Mouse (Mus musculus) embryo, embryonic 10 days (tissue): ENCODE results near the gene Kars.

Experiments
- DNase-seq: peaks from one replicate; pipeline ENCODE4 v3.0.0-alpha.2; 2015; ENCODE audit warnings: low spot score

Kars gene

DNA sequence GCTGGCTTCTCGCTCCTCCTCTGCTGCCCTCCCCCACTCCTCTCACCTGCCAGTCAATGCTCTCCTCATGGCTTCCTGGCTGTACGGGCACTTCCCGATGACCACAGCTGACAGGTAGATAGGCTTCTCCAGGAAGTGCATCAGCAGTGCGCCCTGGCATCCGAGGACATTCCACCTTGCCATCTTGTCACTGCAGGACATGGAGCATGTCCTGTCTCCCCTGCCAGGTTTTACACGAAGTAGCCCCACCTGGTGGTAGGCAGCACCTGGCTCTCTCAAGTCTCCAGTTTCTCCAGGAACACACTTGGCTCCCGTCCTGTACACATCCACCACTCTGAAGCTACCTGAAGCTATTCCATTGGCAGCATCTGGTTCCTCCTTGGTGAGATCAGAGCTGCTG is 29.0 kb downstream of the Kars start:
- DNase-seq, result no peak

DNA sequence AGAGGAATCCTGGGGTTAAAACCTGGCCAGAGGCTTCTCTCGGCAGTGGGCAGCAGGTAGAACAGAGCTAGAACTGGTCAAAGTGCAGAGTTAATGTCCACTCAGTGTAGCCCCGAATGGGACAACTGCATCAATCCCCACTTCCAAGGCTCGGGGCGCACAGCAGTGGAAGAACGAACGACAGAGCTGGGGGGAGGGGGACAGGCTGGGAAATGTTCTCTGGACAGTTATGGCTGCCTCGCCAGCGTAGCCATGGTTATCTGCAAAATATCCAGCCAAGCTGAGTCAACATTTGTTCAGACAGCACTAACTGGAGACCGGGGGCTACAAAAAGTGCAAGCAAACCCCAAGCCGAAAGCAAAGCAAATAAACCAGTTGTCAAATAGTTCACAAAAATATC is 33.0 kb downstream of the Kars start:
- DNase-seq, result no peak

DNA sequence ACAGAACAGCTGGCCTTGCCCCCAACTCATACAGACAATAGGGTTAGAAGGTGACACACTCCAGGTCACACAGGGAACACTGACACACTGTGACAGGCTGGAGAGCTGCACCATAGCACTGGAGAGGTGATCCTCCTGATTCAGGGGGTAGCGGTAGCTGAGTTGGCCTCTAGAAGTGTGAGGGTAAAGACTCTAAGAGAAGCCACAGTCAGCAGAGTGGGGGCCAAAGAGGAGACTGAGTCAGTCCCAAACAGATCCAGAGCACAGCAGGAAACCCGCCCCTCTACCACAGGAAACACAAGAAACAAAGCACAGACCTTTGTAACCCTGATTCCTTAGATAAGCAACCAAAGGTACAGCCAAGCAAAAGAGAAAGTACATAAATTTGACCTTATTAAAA is 34.8 kb downstream of the Kars start:
- no peak for DNase-seq

DNA sequence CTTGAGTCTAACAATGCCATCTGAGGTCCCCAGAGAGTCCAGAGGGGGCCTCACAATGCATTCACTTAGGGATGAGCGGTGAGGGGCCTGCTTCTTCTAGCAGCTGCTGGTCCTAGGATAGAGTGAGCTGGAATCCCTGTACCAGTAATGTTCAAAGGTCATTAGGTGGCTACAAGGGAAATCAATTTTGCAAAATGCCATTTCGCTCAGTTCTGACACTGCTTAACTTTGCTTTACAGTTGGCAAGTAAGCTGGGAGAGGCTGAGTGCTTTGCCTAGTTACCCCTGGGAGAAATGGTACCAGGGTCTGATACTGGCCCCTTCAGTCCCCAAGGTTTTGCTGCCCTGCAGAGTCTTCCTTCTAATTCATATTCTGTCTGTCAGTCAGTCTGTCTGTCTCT is 35.4 kb downstream of the Kars start:
- no peak for DNase-seq

DNA sequence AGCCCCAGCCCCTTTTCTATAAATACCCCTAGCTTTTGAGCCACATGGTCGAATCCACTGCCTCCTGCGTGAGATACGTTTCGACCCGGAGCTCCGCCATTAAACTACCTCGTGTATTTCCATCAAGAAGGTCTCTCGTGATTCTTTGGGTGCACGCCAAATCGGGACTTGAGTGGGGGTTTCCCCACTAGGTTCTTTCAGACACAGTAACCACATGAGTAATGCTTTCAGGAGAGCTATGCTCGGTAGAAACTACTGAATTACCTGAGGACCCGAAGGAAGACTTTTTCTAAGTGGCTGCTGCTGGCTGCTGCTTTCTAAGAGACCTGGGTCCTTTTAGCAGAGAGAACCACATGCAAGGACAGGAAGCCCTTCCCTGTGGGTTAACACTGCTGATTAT is 37.0 kb downstream of the Kars start:
- no peak for DNase-seq

DNA sequence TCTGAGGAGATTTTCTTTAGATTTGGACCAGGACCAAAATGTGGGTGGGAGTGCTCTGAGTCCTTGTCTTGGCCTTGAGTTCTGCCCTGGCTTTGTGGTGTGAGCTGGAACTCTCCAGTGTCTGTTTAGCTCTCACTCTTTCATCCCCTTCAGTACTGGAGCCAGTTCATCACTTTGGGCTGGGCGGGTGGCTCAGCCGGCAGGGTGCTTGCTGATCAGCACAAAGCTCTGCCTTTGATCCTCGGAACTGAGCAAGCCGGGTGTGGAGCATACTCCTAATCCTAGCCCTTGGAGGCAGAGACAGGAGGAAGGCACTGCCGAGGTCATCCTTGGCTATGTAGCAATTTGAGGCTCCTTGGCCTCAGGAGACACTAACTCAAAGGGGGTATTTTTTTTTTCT is 42.1 kb downstream of the Kars start:
- no peak for DNase-seq

DNA sequence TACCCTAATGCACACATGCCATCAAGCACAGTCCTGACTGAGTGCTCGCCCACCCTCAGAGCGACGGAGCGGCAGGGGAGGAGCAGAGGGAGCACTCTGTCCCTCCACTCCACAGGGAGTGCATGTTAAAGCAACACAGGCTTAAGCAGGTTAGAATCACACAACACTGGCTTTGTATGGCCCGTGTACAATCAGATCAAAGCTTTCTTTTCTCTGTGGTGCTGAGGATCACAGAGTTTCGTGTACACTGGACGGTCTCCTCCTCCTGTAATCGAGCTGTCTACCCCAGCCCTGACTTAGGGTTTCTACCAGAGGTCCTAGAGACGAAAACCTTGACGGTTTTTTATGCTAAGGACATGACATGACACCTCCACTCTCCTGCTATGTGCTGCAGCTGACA is 42.6 kb downstream of the Kars start:
- no peak for DNase-seq

DNA sequence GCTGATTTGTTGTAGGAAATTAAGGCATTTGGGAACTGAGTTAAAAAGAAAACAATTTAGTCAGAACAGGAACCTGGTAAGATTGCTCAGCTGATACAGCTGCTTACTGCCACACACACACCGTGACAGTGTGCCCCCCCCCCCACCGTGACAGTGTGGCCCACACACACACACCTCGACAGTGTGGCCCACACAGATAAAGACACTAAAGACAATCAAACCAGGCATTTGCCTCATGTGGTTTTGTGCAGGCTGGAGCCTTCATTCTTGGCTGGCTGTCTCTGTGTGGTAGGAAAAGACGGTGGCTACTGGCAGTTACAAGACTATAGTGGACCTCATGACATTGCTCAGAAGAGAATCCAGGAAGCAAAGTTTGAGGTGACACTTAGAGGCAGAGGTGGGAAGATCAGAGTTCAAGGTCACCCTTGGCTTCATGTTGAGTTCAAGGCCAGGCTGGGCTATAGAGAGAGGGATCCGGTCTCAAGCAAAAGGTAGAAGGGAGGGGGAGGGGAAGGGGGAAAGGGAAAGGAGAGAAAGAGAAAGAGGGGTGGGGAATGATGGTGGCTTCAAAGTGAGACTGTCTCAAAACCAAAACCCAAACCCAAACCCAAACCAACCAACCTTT is 43.8 kb downstream of the Kars start:
- no peak for DNase-seq

DNA sequence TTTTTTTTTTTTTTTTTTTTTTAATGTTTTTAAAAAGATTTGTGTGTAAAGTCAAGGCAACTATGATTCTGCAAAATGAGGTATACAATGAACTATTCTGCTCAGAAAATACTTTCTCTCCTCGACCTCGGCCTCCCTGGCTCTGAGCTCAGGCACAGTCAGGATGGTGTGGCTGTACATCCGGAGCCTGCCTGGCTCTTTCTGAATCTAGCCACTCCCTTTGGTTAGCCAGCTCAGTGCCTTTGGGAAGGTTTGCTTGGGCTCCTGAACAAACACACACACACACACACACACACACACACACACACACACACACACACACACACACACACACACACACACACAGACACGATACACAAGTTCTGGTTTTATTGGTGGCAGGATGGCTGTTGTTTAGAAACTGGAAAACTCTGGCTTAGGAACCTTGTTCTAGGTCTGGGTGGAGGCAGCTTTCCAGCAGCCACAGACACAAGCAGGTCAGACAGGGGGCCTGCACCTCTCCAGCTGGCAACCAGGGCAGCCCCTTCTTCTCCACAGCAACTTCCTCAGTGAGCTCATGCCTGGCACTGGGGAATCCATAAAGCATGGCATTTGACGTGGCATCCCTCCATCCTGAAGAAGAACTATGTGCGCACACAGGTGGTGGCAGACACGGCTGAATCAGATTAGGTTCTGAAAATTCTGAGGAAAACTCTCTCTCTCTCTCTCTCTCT is 46.1 kb downstream of the Kars start:
- no peak for DNase-seq

DNA sequence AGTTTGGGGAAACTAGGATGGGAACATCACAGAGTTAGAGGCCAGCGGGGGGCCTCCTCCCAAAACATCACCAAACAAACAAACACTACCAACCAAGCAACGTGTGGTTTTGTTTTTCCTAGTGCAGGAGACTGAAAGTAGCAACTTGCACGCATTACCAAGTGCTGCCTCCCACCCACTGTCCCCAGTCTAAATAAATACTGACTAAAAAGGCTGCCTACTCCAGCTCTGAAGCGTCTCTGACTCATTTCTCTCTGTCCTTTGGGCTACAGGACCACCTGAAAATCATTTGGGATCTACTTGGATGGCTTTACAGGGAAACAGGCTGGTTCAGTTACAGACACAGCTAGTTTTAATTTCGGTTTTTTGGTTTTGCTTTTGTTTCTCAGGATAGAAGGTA is 46.8 kb downstream of the Kars start:
- no peak for DNase-seq

DNA sequence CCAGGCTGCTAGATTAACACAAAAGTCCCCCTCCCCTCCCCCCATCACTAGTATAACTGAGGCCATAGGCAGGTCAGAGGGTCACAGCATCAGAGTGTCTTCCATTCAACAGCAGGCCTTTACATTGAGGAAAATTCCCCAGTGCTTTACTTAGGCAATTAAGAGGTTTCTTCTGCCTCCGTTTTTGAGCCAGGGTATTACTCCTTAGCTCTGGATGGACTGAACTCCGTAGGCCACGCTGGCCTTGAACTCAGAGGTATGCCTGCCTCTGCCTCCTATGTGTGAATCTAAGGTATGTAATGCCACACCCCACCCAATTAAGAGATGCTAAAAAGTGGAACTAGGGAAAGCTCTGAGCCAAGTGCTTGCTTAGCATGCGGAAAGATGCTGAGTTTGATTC is 47.6 kb downstream of the Kars start:
- no peak for DNase-seq

DNA sequence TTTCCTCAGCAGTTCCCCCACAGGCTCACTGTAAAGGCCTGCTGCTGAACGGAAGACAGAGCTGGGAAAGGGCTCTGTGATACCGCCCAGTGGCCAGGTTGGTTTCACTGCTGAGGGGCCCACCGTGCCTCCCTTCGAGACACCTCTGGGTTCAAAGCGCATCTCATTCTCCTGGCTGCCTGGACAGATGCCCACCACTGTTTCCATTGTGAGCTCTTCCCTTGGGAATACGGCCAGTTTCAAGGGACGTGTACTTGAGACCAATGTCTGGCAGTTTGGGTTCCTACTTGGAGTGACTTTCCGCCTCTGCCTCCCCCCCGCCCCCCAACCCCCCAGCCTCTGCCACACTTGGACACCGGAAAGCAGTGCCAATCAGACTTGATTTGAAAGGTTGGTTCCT is 48.0 kb downstream of the Kars start:
- no peak for DNase-seq

DNA sequence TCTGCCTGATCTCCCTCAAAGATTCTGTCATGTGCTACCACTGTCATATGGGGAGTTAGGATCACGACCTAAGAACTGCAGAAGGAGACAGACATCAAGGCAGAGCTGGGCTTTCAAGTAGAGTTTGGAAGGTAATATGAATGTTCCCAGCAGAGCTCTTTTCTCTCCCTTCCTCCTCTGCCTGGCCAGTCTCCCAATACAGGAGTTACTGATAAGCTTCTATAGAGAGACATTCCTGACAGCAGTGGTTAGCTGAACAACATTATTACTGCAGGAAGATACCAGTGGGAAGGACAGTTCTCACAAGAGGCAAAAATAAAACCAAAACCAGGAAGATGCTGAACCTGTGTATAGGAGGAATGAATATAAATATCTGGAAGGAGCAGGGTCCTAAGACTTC is 48.5 kb downstream of the Kars start:
- DNase-seq, result no peak

DNA sequence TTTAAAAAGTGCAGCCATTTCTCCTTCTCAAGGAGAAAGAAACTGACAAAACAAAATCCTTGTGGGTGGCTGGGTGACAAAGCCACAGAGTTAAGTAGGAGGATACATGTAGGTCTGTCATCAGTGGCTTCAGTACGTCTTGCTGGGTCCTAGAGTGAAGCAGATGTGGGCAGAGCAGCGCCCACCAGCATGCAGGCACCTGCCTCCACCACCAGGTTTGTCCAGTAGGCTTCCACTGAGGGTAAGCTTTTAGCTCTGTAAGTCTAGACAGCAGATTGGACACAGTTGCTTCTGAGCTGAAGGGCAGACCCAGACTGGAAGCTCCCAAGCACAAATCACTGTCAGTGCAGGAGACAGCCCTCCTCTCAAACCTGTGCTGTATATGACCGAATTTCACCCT is 49.8 kb downstream of the Kars start:
- DNase-seq, result no peak

DNA sequence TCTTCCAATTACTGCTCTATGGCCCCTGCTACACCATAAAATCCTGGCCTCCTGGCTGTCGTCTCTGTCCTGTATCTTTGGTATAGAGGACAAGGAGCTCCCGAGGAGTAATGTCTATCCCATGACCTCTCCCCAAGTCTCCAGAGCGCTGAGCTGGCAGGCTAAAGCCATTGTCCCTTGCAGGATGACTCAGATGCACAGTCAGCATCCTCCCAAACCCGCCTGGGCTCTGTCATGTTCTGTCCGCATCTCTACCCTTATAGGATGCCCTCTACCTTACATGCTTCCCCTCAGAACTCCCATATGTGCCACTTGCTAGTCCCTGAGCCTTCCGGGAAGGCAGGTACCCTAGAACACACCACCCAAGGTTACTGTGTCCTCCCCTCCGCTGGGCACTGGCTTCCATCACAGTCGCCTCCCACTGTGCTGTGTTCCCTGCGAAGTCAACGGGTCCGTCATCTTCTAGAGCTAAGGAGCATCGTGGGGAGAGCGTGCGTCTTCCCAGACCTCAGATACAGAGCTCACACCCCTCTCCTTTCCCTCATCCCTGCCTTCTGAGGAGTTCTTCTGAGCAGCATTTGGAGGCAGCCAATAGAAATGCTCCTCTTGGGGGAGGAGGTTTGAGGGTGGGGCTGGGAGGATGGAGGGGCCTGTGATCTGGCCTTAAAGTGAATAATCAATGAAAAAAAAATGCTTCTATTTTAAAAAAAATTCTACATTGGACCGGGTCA is 50.4 kb downstream of the Kars start:
- DNase-seq, result no peak

DNA sequence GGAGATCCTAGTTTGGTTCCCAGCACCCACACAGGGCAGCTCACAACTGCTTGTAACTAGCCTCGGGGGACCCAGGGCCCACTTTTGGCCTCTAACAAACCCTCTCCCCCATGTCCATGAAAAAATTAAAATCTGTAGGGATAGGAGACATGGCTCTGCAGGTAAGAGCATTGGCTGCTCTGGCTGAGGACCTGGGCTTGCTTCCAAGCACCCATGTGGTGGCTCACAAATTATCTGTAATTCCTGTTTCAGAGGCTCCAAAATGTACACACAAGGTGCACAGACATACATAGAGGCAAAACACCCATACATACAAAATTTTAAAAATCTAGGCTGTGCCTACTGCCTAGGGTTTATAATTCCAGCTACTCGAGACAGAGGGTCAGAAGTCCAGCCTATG is 53.9 kb downstream of the Kars start:
- no peak for DNase-seq

DNA sequence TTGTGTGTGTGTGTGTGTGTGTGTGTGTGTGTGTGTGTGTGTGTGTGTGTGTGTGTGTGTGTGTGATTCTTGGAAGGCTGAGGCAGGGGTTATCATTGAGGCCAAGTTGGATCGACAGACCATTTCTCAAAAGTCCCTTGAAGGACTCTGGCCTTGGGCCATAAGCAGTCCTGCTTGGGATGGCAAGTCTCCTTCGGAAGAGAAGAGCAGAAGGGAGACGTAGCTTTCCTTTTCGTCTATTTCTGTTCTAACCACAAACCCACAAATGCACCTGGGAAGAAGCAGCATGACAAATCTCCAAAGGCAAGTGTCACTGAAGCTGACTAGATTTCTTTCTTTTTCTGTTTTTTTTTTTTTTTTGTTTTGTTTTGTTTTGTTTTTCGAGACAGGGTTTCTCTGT is 55.2 kb downstream of the Kars start:
- no peak for DNase-seq

DNA sequence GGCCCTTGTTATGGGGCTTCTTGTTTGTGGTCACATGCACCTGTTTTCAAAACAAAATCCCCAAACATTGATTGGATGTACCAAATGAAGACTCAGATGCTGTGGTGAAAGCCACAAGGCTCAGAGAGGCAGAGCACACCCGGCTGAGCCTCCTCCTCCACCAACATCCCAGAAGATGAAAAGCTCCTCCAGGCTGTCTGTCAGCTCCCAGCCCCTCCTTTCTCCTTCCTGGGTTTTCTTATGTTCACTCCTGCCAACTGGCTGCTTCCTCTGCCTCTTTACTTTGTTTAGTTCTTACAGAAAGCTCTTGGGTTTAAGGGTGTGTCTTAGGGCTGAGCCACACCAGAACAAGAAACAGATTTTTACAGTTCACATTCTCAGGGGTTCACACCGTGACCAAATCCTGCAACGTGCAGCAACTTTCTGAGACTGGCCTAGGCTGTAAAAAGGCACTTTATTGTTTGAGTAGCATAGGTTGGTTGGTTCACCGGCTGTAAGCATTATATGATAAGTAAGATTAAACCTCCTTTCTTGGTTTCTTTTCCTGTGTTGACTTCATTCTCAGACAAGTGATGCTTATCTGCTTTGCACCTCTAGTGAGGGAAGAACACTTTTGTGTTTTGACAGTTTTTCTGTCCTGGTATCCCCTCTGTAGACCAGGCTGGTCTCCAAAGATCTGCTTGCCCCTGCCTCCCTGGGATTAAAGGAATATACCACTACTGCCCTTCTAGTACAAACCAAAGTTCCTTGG is 56.1 kb downstream of the Kars start:
- no peak for DNase-seq

DNA sequence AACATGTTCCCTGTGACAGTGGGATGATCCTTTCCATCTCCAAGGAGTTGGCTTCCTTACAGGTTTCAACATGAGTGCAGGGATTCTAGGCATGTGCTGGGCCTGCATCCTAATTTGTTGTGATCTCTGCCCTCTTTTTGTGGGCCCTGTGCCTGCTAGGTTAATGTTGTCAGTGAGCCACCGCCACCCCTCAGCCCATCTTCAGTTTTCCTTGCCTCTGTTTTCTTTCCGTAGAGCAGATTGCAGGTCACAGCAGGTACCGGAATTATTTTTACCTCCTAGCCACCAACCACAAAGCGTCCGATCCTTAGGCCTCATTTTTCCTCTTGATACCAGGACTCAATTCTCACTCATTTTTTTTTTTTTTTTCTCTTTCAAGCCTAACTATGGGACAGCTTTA is 59.2 kb downstream of the Kars start:
- DNase-seq, result no peak

DNA sequence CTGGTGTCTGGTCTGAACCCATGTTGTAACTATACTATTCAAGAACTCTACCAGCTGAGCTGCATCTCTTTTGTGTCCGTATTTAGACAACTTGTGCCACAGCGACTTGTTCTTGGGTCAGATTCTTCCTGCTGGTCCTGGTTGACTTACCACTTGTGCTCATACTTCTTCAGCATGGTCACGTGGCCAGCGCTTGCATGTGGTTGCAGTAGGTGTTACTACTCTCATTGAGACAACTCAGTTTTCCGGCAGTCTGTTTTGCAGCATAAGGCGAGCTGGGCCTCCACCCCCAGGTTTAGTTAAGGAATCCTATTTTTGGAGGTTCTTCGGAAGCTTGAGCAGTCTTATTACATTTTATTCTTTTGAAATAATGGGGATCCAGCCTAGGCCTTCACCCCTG is 59.8 kb downstream of the Kars start:
- DNase-seq, result no peak

DNA sequence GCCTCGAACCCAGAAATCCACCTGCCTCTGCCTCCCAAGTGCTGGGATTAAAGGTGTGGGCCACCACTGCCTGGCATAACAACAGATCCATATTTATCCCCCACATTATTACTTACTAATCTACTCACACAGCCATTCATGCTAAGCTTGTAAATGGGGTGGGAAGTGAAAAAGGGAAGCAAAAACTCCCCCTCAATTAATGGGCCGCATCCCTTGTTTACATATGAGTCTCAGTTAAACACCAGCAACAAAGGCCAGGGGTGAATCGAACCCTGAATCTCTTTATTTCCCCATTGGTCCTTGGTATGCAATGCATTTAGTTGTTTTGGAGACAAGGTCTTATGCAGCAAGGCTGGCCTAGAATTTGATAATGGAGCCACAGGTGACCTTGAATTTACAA is 60.3 kb downstream of the Kars start:
- no peak for DNase-seq

DNA sequence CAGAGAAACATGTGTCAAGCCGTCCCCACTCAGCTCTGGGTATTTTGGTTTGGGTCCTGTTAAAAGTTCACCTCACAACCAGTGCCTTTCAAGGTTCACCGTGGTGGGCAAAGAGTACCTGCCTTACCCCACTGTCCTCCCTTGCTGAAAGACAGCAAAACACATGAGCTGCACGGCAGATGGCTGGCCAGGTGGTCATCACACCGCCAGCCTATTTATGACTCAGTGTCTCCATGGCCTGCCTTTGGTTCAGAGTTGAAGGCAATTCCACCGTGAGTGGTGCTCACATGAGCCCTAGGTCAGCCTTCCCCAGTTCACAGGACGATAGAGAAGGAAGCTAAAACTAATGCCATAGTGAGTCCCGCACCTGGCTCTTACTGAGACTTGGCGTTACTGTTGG is 63.2 kb downstream of the Kars start:
- no peak for DNase-seq

DNA sequence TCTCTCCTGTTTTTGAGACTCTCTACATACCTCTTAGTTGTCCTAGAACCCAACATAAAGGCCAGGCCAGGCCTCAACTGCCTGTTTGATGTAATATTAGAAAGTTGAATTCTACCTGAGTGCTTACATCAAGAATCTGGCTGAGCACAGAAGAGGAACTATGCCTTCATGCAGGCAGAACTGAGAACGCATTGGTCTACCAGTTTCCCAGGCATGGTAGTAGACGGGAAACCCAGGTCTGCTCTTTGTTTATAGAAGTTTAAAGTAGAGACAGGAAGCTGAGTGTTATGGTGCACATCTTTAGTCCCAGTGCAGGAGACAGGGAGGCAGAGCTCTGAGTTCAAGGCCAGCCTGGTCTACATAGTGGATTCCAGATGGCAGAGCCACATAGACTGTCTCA is 64.0 kb downstream of the Kars start:
- DNase-seq, result no peak
